Mouse (Mus musculus) cerebellum, adult (tissue): ENCODE data around the gene Klkb1.
A peak's percentile ranks its signal among the peaks of the same experiment; 100 is the strongest.
"Not testable (repeated sequence)": the region's sequence is repeated elsewhere in the genome, so short reads cannot be mapped to it uniquely, and the experiment has no call there.

Experiments used
- ATAC-seq: cut with Nextera tagmentation; 2 replicates; pipeline ENCODE4 v1.9.2; 2017; ENCODE audit warnings: mild to moderate bottlenecking, moderate library complexity, mixed read lengths; ENCODE audit not compliant: insufficient number of reproducible peaks, low FRiP score, low TSS enrichment

The Klkb1 gene

GRCm38 (mm10) chr8:45294687-45295086 is at the start of gene Klkb1:
TSS of gene Klkb1 (minus strand) at chr8:45294859.
- no peak for ATAC-seq

DNA sequence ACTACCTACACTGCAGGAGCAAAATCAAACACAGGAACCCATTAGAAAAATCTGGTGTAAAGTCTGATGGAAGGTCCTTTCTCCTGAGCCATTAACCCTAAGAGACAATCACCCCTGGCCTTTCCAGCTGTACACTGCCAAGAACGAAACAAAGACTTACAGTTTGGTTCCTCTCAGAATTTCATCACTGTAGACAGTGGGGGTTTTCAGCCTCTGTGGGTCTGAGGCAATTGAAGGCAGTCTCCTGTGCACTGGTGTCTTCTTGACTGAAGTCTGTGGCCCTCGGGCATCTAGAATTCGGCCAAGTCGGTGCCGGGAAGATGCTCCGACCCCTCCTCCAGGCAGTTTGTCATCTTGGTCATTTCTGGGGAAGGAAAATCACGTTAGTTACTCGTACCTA is 49.6 kb upstream of the Klkb1 start:
- ATAC-seq: no peak

DNA sequence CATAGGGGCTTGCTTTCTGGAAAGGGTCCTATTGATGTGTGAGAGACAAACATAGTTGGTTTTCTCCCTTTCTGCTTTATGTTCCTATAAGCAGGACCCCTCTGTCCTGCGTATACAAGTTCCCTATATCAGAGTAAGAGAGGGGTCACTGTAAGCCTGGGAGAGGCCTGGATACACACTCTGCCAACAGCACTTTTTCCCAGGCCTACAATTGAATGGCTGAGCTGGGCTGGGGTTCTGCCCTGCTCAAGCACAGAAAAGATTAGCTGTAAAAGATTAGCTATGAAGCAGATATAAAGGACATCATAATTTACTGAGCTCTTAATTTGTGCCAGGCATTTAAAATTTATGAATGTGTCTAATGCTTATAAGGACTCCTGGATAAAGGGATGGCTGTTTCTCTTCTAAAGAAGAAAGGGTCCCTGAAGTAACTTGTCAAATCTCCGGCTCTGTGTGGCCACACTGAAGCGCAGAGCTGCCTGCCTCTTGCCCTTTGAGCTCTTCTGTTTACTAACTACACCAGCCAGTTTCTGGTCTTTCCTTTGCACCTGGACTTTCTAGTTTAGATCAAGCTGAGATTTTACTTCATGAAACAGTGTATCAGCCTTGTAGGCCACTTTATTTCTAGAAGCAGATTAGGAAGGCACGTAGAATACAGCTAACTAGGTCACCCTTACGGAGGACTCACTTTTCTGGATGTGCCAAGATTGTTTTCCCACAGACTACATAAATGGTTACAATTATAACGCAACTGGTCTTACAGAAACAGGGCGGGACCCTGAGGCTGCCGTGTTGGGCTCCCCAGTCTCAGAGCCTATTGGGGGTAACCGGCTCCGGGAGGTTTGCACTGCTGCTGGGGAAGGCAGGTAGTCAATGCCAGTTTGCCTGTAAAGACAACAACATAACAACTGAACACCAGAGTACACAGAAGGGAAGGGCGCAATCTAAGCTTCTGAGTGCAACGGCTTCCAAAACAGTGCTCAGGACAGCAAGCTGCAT is 47.3 kb upstream of the Klkb1 start:
- ATAC-seq: no peak

- ATAC-seq: 0 out of 2 replicates have a peak, but pooled peaks have one; percentile 33
Observed at GRCm38 (mm10) chr8:45333493-45333892, 38.8 kb upstream of the Klkb1 start.

GRCm38 (mm10) chr8:45332685-45333409 is 38.2 kb upstream of the Klkb1 start, which contains the start of gene Cyp4v3:
TSS of gene Cyp4v3 (minus strand) at chr8:45333216.
- ATAC-seq: peak; percentile 37; the same call in 1 of the 2 replicates

DNA sequence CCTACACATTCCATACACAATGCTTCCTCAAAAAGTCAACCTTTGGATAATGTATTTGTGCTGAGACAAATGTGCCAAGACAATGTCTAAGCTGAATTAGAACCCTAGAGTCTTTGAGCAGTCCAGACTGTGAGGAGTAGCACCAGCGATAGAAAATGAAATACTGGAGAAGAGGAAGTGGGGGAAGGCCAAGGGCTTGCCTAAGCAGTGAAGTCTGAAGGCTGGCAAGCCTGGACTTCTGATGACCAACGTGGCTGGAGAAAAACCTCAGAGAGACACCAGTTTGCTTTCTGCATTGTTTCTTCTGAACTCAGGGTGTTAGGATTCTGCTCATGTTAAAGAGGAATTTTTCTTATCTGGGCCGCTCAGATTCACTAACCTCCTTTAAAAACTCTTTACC is 36.2 kb upstream of the Klkb1 start:
- ATAC-seq: no peak

- ATAC-seq: no peak
Observed at GRCm38 (mm10) chr8:45329206-45329980, 34.7 kb upstream of the Klkb1 start.

GRCm38 (mm10) chr8:45327076-45327475 is 32.4 kb upstream of the Klkb1 start:
- ATAC-seq: not testable (repeated sequence)

DNA sequence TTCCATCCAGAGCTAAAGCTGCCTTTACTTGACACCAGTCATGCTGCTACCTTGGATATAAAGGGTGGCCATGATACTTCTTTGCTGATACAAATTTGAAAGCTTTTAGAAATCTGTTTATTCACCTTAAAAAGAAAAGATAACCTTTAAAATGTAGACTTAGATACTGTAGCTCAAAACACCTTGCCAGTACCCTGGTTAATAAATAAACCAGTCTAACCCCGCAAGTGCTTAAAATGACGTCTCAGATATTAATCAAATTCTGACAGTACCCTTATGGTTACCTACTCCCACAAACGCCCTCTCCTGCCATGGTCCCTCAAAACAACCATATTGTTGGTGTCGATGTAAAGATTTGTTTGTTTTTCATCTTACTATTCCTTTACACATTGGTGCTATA is 29.5 kb upstream of the Klkb1 start:
- no peak for ATAC-seq

GRCm38 (mm10) chr8:45321365-45321764 is 26.7 kb upstream of the Klkb1 start:
- ATAC-seq: no peak

DNA sequence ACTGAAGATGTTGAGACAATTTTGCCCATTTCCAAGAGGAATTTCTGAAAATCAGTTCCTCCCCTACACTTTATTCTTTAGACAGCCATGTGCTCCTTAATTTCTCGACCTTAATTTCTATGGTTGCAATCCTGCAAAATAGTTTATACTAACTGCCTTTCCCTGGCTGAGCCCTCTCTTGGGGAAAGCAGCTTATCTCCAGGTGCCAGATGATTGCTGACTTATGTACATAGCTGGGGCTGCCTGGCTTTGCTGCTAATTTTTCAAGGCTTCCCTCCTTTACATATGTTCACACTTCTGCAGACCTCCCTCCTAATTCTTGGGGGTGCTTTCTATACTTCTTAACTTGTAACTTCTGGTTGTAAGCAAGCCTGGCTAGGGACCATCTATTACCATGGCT is 26.3 kb upstream of the Klkb1 start:
- no peak for ATAC-seq

DNA sequence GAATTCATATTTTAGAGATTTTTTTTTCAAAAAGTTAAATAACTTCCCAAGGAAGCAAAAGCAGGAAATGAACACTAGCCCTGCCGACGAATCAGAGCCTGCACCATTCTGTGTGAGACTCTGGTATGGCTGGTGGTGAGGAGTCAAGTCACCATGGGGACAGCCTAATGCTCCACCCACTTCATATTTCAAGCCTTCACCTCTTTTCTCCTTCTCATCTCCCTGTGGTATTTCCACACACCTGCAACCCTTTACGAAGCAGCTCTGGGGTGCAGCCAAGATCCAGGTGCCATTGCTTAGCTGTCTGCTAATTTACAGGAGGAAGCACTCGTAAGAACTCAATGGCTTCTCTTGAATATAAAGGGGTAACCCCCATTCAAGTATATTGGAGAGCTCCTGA is 16.3 kb upstream of the Klkb1 start:
- no peak for ATAC-seq

- no peak for ATAC-seq
Observed at GRCm38 (mm10) chr8:45308366-45308765, 13.7 kb upstream of the Klkb1 start, which contains the start of gene Gm45753. TSS of gene Gm45753 (minus strand) at chr8:45308466.

GRCm38 (mm10) chr8:45305479-45305878 is 10.8 kb upstream of the Klkb1 start:
- ATAC-seq: no peak

DNA sequence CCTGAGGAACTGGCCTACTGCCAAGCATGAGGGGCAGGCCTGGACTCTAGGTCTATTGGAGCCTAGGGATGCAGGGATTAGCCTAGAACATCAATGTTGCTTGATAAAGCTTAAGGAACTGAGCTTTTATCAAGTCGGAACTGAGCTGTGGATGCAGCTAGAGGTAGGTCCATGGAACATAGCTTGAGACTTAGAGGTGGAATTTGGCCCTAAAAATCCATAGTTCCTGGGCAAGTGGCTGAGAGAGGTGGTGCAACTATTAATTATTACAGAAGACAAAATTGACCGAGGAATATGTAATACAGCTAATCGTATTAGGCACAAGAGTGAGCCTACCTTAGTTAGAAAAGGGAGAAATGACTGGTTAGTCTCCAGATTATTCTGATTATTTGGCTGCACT is 9.7 kb upstream of the Klkb1 start:
- no peak for ATAC-seq

- no peak for ATAC-seq
Observed at GRCm38 (mm10) chr8:45302390-45302789, 7.7 kb upstream of the Klkb1 start.

- no peak for ATAC-seq
Observed at GRCm38 (mm10) chr8:45295276-45295675, 617 bp upstream of the Klkb1 start.

- ATAC-seq: no peak
Observed at GRCm38 (mm10) chr8:45291790-45292189, 2.9 kb downstream of the Klkb1 start.

GRCm38 (mm10) chr8:45281630-45282029 is 13.0 kb downstream of the Klkb1 start:
- no peak for ATAC-seq

GRCm38 (mm10) chr8:45277453-45277852 is 17.2 kb downstream of the Klkb1 start:
- ATAC-seq: no peak
